In genomic region chr6:78512833-78513232, GRCm38 (mm10) we compare ENCODE assay signal across 8 mouse cellular contexts. TPM values are rescaled to one million over a fixed set of nuclear protein-coding genes. Genes with fewer than 3 reads are reported as not detected.
A peak's percentile ranks its signal among the peaks of the same experiment; 100 is the strongest.
DNase-seq lines count a peak whose midpoint lies in the region; ATAC-seq and TF ChIP-seq lines count a peak whose summit lies in the region.

No protein-coding gene starts in this region.

- TF ChIP-seq CTCF in liver, adult 2 months (IDR thresholded peaks at IDR 0.05; ENCODE audit: low read depth, low read length), result peak; percentile 50; the same call in 1 of the 2 replicates

- H3K4me2 ChIP-seq in liver, embryonic 12.5 days, result no peak overlapping the region

- no peak overlapping the region for H3K4me3 ChIP-seq in liver, adult 2 months (ENCODE audit: insufficient read depth, low read depth, low read length)
- no peak overlapping the region for H3K4me3 ChIP-seq in liver, embryonic 12.5 days

- DNase-seq in liver, adult 2 months (ENCODE audit: extremely low read depth, low read depth, low spot score), result peak; percentile 20
- DNase-seq in cerebellum, adult 8-10 months, result peak; percentile 27
- peak; percentile 19 to 33 for DNase-seq in frontal cortex, postnatal 25 days (ENCODE audit: low spot score in 2 of 2)
- peak; percentile 30 to 66 for DNase-seq in layer of hippocampus, adult 18-20 months (ENCODE audit: low spot score in 2 of 2)
- DNase-seq in lung, postnatal 14 days, result peak; percentile 19
- DNase-seq in right cerebral cortex, postnatal 36 days (ENCODE audit: low spot score in 2 of 2), result peak; percentile 5 to 8

- H3K36me3 ChIP-seq in liver, adult 2 months (ENCODE audit: control insufficient read depth, insufficient read depth, low read length), result no peaks in the 10 kb centered on the region
- H3K36me3 ChIP-seq in liver, embryonic 12.5 days, result no peaks in the 10 kb centered on the region

- no peaks in the 10 kb centered on the region for H3K4me1 ChIP-seq in liver, adult 2 months (ENCODE audit: control insufficient read depth, insufficient read depth, low read length)
- H3K4me1 ChIP-seq in liver, embryonic 12.5 days, result no peaks in the 10 kb centered on the region

- H3K27ac ChIP-seq in liver, adult 2 months (replicated peaks; ENCODE audit: insufficient read depth, low read depth, low read length), result no peak overlapping the region
- H3K27ac ChIP-seq in liver, embryonic 12.5 days, result no peak overlapping the region

- H3K27me3 ChIP-seq in liver, adult 2 months (ENCODE audit: control insufficient read depth, insufficient read depth, low read length), result no peaks in the 10 kb centered on the region
- no peaks in the 10 kb centered on the region for H3K27me3 ChIP-seq in liver, embryonic 12.5 days (replicated peaks)

- 3% methylated on average over 3 of the region's 3 CpGs for WGBS in liver, adult 2 months
- WGBS in liver, embryonic 12.5 days (ENCODE audit: insufficient replicate concordance), result 6% methylated on average over 3 of the region's 3 CpGs

- no peaks in the 10 kb centered on the region for H3K79me2 ChIP-seq in liver, adult 2 months (ENCODE audit: control insufficient read depth, insufficient read depth, low read length)

- H3K9ac ChIP-seq in liver, adult 2 months (ENCODE audit: low read depth, low read length), result no peak overlapping the region
- H3K9ac ChIP-seq in liver, embryonic 12.5 days, result no peak overlapping the region

- ATAC-seq in liver, embryonic 12.5 days, result no peak
- ATAC-seq in erythroblast, adult 5-6 weeks (replicated peaks; ENCODE audit: low FRiP score, poor library complexity, severe bottlenecking), result no peak

- TF ChIP-seq POLR2A in liver, adult 2 months (IDR thresholded peaks at IDR 0.05; ENCODE audit: extremely low read depth, insufficient read depth, low read length), result no peak

- no peaks in the 10 kb centered on the region for H3K9me3 ChIP-seq in liver, embryonic 12.5 days (replicated peaks)

RNA-seq across cellular contexts. Expression of gene Reg3g, which starts 44.2 kb away (rescaled TPM):
- total RNA-seq in liver, adult 2 months (2014; rRNA removed), result not detected in 2 replicates
- not detected in 2 replicates for polyA plus RNA-seq in liver, adult 2 months (2012; rRNA removed)
- not detected in 2 replicates for polyA plus RNA-seq in liver, embryonic 12.5 days (2016; fragmentation: Nextera tagmentation; extraction: Ambion mirVana)
- not detected for total RNA-seq in layer of hippocampus, adult 18-20 months (2021)
- total RNA-seq in erythroblast, adult 5-6 weeks (2015; ENCODE audit: low replicate concordance), result not detected in 2 replicates
- total RNA-seq in erythroblast, adult 5-6 weeks (2017; ENCODE audit: low replicate concordance), result not detected in 2 replicates
